Mouse (Mus musculus) embryonic facial prominence, embryonic 10.5 days (tissue): Measurements from ENCODE around the gene Tbp. TPM values are rescaled to one million over a fixed set of nuclear protein-coding genes. Genes with fewer than 3 reads are reported as not detected.

Experiments used
- DNase-seq: peaks from one replicate; pipeline ENCODE4 v3.0.0-alpha.2; 2017; ENCODE audit warnings: low spot score
- H3K27ac ChIP-seq: fragments of 300-500 bp; sonication (generic); replicated peaks from 2 replicates; pipeline ENCODE4 v1.5.1; 2016; ENCODE audit warnings: mild to moderate bottlenecking
- H3K27me3 ChIP-seq: fragments of 300-500 bp; sonication (generic); replicated peaks from 2 replicates; pipeline ENCODE4 v1.6.1; 2016; ENCODE audit warnings: low read depth, mild to moderate bottlenecking; ENCODE audit not compliant: poor library complexity, severe bottlenecking
- H3K36me3 ChIP-seq: fragments of 300-500 bp; sonication (generic); replicated peaks from 2 replicates; pipeline ENCODE4 v1.6.1; 2016; ENCODE audit warnings: mild to moderate bottlenecking, moderate library complexity
- H3K4me1 ChIP-seq: fragments of 300-500 bp; sonication (generic); 2 replicates; pipeline ENCODE4 v1.6.1; 2016
- H3K4me3 ChIP-seq: fragments of 300-500 bp; sonication (generic); 2 replicates; pipeline ENCODE4 v1.5.1; 2016; ENCODE audit warnings: mild to moderate bottlenecking, moderate library complexity
- H3K9me3 ChIP-seq: fragments of 300-500 bp; sonication (generic); 2 replicates; pipeline ENCODE4 v1.6.1; 2016; ENCODE audit warnings: mild to moderate bottlenecking
- WGBS: fragments of 180-500 bp; shearing (Covaris S2); methylation state at CpG from one replicate; pipeline ENCODE4 v1.1.7; 2016; 5-methylcytosine and 5-hydroxymethylcytosine counted together
- polyA plus RNA-seq: library from polyadenylated mRNA; unstranded; fragments of >200 nt; fragmentation: Nextera tagmentation; extraction: Ambion mirVana; gene quantifications from 2 replicates; pipeline ENCODE4 v1.2.1, GENCODE M21; 2016

The Tbp gene
- polyA plus RNA-seq = 62.8 and 68.5 TPM in 2 replicates

DNA sequence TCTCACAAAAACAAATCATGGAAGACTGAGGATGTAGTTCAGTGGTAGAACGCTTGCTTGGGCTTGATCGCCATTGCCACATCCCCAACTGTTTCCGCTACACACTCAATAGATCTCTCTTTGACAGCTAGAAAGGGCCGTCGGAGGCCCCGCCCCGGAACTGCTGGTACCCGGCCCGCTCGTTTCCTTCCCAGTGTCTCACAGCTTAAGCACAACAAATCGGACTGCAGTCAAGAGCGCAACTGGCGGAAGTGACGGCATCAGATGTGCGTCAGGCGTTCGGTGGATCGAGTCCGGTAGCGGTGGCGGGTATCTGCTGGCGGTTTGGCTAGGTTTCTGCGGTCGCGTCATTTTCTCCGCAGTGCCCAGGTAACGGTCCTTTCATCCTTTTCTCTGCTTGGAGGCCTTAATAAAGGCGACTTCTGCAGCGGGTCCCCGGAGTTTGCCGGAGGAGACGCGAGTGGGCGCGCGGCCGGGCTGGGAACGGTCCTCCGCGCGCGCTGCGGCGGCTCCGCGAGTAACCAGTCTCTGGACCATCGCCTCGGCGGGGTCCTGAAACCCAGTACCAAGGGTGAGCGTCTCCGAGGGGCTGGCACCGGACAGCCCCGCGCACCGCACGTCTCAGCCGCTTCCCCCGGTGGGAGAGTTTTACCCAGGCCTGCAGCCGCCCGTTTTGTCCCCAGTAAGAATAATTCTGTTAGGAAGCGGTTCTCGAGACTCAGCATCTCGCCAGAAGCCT lies at the start of gene Tbp, which contains the start of gene Psmb1:
TSS of gene Tbp (plus strand) at position 233 of the 739 bp plus-strand sequence.
TSS of gene Psmb1 (minus strand) at position 96 of the 739 bp plus-strand sequence.
- Histone ChIP-seq H3K27ac (peak within 1 kb of the TSS; percentile 84), H3K36me3 (peaks cover 35% of the 10 kb centered on the region), H3K4me3 (peak within 1 kb of the TSS; percentile 100), H3K9me3 (no peaks in the 10 kb centered on the region), H3K27me3 (no peaks in the 10 kb centered on the region), H3K4me1 (peaks cover 35% of the 10 kb centered on the region)
- WGBS = under 1% methylated on average over 63 of the region's 63 CpGs
- DNase-seq = peak; percentile 98

DNA sequence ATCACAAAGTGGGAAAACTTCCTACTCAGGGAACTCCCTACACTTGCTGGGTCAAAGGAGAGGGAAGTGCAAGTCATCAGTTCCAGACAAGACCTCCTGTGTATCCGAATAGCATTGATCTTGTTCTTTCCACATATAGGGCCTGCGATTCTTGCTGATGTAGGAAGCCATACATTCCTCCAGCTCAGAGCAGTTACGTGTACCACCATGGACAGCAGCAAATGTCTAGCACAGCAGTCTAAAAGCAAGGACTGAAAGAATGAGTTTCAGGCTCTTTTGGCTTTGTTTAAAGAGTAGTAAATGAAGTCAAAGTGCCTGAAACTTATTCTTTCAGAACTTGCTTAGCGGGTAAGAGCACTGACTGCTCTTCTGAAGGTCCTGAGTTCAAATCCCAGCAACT lies 44.5 kb upstream of the Tbp start:
- Histone ChIP-seq H3K4me3 (no peak overlapping the region), H3K36me3 (peaks cover 3% of the 10 kb centered on the region; the same call in 1 of the 2 replicates), H3K9me3 (no peaks in the 10 kb centered on the region), H3K27me3 (no peaks in the 10 kb centered on the region), H3K27ac (no peak overlapping the region), H3K4me1 (no peaks in the 10 kb centered on the region)
- WGBS = 78% methylated on average over 4 of the region's 4 CpGs
- no peak for DNase-seq

DNA sequence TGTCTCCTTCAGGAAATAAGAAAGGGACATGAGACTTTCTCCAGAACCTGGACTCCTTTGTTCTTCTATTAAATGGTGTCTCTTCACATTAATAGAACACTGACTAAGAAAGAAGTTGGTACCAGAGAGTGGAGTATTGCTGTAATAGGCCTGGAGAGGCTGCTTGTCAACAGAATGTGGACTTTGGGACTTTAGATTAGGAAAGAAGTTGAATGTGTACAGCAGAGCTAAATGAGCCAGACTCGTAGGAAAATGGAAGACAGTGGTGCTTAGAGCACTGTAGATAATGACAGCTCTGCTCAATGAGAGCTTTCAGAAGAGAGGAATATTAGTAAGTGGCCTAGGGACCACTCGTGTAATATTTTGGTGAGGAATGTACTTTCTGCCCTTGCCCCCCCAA lies 43.1 kb upstream of the Tbp start:
- H3K9me3 ChIP-seq = no peaks in the 10 kb centered on the region
- no peaks in the 10 kb centered on the region for H3K27me3 ChIP-seq
- H3K27ac ChIP-seq = no peak overlapping the region
- H3K4me3 ChIP-seq = no peak overlapping the region
- no peaks in the 10 kb centered on the region for H3K4me1 ChIP-seq
- H3K36me3 ChIP-seq = peaks cover 9% of the 10 kb centered on the region
- 88% methylated on average over 2 of the region's 2 CpGs for WGBS
- DNase-seq = no peak

DNA sequence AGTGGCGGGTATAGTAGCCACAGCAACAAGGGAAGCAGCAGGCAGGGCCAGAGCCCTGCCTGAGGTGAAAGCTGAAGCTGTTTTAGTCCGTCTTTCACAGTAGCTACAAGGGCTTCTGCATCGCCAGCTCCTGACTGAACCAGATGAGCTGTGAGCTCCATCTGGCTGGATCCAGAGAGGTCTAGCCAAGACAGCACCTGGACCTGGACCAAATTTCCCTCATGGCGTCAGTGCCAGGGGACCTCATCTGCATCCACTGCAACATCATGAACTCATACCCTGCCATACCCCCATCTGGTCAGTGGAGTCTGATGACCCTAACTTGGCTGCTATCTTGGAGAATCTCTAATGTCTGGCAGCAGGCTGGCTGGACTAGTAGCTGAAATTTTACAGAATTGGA lies 39.9 kb upstream of the Tbp start:
- Histone ChIP-seq H3K36me3 (peaks cover 15% of the 10 kb centered on the region), H3K9me3 (no peaks in the 10 kb centered on the region), H3K27ac (no peak overlapping the region), H3K4me1 (no peaks in the 10 kb centered on the region), H3K4me3 (no peak overlapping the region), H3K27me3 (no peaks in the 10 kb centered on the region)
- no peak for DNase-seq
- WGBS = 87% methylated on average over 4 of the region's 4 CpGs

DNA sequence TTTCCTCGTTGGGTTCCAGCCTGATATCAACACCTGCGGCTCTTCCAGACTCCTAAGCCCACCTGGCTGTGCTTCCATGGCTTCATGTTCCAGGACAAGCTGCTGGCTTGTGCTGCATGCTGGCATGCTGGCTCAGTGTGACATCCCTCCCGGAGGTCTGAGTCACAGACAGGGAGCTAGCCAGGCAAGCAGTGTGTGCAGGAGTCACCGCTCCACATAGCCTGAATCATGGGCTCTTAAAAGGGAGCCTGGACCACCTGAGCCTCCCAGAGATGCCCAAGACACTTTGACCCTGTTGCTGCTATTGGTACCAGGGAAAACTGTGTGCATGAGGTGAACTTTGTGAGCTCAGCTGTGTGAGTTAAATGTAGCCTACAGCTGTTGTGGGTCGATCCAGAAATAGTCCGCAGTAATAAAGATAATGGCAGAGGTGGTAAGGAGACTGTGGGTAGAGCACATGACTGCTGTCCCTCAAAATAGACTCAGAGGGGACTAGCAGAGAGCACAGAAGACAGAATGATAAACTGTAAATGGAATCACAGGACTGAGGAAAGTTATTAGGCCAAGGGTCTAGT lies 37.7 kb upstream of the Tbp start:
- H3K27me3 ChIP-seq = no peaks in the 10 kb centered on the region
- 95% methylated on average over 6 of the region's 6 CpGs for WGBS
- no peaks in the 10 kb centered on the region for H3K4me1 ChIP-seq
- peaks cover 26% of the 10 kb centered on the region for H3K36me3 ChIP-seq
- no peak for DNase-seq
- no peak overlapping the region for H3K27ac ChIP-seq
- no peaks in the 10 kb centered on the region for H3K9me3 ChIP-seq
- no peak overlapping the region for H3K4me3 ChIP-seq

DNA sequence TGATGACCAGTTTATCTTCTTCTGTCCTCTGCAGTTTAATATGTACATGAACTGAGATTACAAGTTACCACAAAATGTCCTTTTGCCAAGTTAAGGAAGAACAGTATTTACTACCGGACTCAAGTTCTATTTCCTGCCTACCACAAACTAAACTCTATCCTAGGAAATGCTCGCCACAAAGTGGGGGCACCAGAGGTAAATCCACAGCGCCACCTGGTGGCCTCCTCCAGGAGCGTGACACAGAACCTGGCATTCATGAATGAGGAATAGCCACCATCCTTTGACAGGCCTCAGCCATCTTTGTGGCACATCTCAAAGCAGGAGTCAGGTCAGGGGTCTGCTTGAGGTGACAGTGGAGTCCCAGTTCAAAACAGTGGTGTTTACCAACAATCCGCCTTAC lies 32.0 kb upstream of the Tbp start:
- Histone ChIP-seq H3K27me3 (no peaks in the 10 kb centered on the region), H3K9me3 (no peaks in the 10 kb centered on the region), H3K27ac (no peak overlapping the region), H3K36me3 (peaks cover 52% of the 10 kb centered on the region), H3K4me3 (no peak overlapping the region), H3K4me1 (no peaks in the 10 kb centered on the region)
- peak; percentile 84 for DNase-seq
- 27% methylated on average over 5 of the region's 5 CpGs for WGBS

DNA sequence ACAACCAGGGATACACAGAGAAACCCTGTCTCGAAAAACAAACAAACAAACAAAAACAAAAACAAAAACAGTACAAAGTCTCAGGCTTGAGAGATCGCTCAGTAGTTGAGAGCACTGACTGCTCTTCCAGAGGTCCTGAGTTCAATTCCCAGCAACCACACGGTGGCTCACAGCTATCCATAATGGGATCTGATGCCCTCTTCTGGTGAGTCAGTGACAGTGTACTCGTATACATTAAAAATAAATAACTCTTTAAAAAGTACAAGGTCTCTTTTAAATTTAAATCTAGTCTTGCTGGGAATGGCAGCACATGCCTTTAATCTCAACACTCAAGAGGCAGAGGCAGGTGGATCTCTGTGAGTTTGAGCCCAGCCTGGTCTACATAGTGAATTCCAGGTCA lies 27.0 kb upstream of the Tbp start:
- DNase-seq = no peak
- no peaks in the 10 kb centered on the region for H3K4me1 ChIP-seq
- 87% methylated on average over 4 of the region's 4 CpGs for WGBS
- no peaks in the 10 kb centered on the region for H3K9me3 ChIP-seq
- H3K36me3 ChIP-seq = peaks cover 86% of the 10 kb centered on the region
- no peaks in the 10 kb centered on the region for H3K27me3 ChIP-seq
- no peak overlapping the region for H3K4me3 ChIP-seq
- H3K27ac ChIP-seq = no peak overlapping the region

DNA sequence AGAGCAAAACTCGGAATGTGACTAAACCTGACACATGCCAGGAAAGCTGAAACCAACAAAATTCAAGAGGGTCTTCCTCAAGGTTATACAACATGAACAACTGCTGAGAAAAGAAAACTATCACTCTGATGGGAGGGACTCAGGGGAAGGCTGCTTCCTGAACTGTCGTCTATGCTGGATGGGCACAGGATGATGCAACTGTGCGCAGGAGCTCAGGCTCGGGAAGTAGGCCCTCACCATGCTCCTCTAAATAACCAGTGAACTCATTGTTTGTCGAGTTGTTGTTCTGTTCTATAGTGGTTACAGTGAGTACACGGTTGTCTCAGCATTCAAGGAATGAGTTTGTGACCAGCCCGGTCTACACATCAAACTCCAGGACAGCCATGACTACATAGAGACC lies 9.1 kb upstream of the Tbp start:
- H3K9me3 ChIP-seq = no peaks in the 10 kb centered on the region
- no peaks in the 10 kb centered on the region for H3K4me1 ChIP-seq
- H3K36me3 ChIP-seq = peaks cover 72% of the 10 kb centered on the region
- 94% methylated on average over 7 of the region's 7 CpGs for WGBS
- no peak for DNase-seq
- H3K27ac ChIP-seq = no peak overlapping the region
- H3K27me3 ChIP-seq = no peaks in the 10 kb centered on the region
- H3K4me3 ChIP-seq = no peak overlapping the region

DNA sequence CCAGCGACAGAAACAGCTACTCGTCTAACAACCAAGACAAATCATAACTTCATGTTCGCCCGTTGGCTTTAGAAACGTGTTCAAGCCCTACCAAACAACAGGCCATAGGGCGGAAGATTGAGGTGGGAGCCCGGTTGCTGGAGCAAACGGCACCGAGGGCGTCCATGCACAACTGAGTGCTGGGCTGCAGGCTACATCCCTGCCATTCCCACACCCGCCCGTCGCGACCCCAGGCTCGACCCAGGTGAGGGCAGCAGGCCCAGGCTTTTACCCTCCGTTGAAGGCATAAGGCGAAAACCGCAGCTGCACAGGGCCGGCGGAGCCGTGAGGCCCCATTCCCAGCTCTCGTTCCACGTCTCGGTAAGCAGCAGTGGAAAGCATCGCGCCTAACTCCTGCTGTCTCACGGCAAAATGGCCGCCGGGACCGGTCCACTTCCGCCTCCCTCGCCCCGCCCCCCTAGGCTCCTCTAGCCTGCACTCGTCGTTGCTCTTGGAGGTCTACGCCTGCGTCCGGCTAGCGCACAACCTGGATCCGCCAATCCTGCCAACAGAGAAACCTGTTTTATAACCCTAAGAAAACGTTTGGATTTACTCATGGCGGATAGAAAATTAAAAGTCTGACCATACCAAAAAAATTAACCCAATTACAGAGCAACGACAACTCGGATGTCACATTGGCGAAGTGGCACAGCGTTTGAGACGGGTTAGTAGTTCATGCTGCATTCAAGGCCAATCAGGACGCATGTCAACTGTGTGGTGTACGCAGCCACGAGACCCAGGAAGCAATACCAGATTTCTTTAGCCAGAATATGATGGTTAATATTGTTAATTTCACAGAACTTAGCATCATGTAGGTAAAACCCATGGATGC lies 1.6 kb upstream of the Tbp start:
- under 1% methylated on average over 50 of the region's 50 CpGs for WGBS
- Histone ChIP-seq H3K4me1 (peaks cover 35% of the 10 kb centered on the region), H3K27ac (peak overlapping the region; percentile 93), H3K9me3 (no peaks in the 10 kb centered on the region), H3K27me3 (no peaks in the 10 kb centered on the region), H3K36me3 (peaks cover 36% of the 10 kb centered on the region), H3K4me3 (peak overlapping the region; percentile 100)
- peak; percentile 95 for DNase-seq

DNA sequence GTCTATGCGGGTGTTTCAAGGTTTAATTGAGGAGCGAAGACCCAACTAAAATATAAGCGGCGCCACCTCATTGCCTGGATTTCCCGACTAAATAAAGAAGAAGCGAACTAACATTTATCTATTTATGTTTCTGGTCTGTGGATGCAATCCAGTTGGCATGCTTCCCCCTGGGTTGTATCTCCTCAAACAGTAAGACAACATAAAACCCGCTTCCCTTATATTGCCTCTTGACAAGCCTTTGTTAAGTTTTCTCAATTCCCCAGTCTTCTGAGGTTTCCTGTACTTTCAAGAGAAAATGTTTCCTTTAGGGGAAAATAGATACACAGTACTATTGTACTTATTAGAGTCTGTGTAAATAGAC lies 955 bp upstream of the Tbp start:
- 0 out of 2 replicates have a peak overlapping the region, but pooled peaks have one; percentile 14 for H3K27ac ChIP-seq
- no peak for DNase-seq
- H3K27me3 ChIP-seq = no peaks in the 10 kb centered on the region
- 45% methylated on average over 7 of the region's 7 CpGs for WGBS
- peak overlapping the region; percentile 100 for H3K4me3 ChIP-seq
- H3K9me3 ChIP-seq = no peaks in the 10 kb centered on the region
- H3K4me1 ChIP-seq = peaks cover 35% of the 10 kb centered on the region
- peaks cover 34% of the 10 kb centered on the region for H3K36me3 ChIP-seq

DNA sequence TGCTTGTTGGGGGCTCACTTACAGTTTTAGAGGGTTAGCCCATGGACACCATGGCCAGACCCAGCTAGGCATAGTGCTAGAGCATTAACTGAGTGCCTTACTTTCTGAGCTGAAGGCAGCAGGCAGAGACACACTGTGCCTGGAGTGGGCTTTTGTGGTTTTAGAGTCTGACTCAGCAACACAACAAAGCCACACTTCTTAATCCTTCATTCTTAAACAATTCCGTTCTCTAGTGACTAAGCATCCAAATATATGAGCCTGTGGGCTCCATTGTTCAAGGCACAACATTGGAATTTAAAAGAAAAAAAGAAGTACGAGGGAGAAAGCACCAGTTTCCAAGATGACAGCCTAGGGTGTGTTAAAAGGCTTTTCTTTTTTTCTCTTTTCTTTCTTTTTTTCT lies 11.0 kb downstream of the Tbp start:
- Histone ChIP-seq H3K4me3 (no peak overlapping the region), H3K9me3 (peaks cover 2% of the 10 kb centered on the region; the same call in 1 of the 2 replicates), H3K27me3 (no peaks in the 10 kb centered on the region), H3K4me1 (no peaks in the 10 kb centered on the region), H3K36me3 (peaks cover 100% of the 10 kb centered on the region), H3K27ac (no peak overlapping the region)
- WGBS = 88% methylated on average over 2 of the region's 2 CpGs
- no peak for DNase-seq

DNA sequence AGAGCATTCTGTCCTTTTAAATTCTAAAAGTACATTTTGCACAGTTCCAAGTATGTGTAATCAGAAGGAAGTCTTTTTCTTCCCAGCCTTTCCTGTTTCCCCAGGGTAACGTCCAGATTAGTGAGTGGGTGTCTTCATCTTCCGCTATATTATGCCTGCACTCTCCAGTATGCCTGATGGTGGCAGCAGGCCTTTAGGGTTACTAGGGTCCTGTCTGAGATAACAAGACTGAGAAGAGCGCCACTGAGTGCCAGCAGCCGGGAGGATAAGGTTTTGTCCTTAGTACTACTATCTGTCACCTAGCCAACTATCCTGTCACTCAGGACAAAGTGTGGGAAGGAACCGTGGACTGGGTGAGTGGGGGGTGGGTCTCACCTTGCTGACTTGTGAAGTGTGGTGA lies 18.1 kb downstream of the Tbp start:
- Histone ChIP-seq H3K9me3 (no peaks in the 10 kb centered on the region; the same call in 1 of the 2 replicates), H3K4me1 (no peaks in the 10 kb centered on the region), H3K27me3 (no peaks in the 10 kb centered on the region), H3K4me3 (no peak overlapping the region), H3K36me3 (peaks cover 100% of the 10 kb centered on the region), H3K27ac (no peak overlapping the region)
- DNase-seq = no peak
- WGBS = 86% methylated on average over 5 of the region's 5 CpGs
